Mouse (Mus musculus) liver, adult 2 months (tissue): ENCODE measurements around the gene Atp5d.

ENCODE experiments used
- CTCF ChIP-seq: fragments of 200-500 bp; IDR thresholded peaks from 2 replicates; pipeline ENCODE4 v1.5.1; 2011; ENCODE audit warnings: low read depth, low read length, control low read depth
- POLR2A ChIP-seq: fragments of 200-500 bp; IDR thresholded peaks from 2 replicates; pipeline ENCODE4 v1.6.1; 2011; ENCODE audit warnings: low read length, control low read depth; ENCODE audit not compliant: insufficient read depth; ENCODE audit errors: extremely low read depth

DNA sequence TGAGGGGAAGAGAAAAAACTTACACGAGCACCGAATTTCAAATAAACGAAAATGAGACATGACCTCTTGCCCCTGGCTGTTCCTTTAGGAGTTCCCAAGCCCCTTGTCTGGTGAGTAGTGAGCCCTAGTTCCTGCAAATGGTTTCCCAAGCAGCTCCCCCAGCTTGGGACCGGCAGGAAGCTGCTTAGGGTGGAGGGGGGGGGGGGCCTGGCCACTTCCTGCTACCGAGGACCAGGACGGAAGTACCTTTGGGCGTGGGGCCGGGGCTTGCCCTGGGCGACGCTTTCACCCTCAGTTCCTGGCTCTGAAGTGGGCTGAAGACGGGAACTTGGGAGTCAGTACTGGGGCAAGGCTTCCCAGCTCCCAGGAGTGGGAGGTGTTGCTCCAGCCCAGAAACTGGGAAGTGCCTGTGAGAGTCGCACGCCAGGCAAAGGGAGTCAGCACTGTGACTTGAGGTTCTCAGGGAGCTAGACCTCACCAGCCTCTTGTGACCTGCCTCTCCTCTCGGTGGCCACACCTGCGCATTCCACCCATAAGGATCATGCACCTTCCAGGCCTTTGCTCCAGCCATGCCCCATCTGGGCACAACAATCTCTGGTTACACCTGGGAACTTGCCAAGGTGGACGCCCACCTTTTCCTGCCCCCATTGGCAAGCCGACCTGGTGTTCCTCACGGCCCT, 20.0 kb downstream of the Atp5d start:
- TF ChIP-seq POLR2A (no peak), CTCF (no peak)
